Mouse (Mus musculus) embryonic fibroblast, embryonic 13.5 days (primary cell): ENCODE measurements around the gene Grap2. TPM values are rescaled to one million over a fixed set of nuclear protein-coding genes. Genes with fewer than 3 reads are reported as not detected.
"Not testable (repeated sequence)": the region's sequence is repeated elsewhere in the genome, so short reads cannot be mapped to it uniquely, and the experiment has no call there.

Experiments
- H3K27ac ChIP-seq: 2 replicates; pipeline ENCODE4 v1.5.1; 2012; ENCODE audit warnings: low read length, control low read depth, inconsistent platforms; ENCODE audit not compliant: insufficient read depth
- H3K4me1 ChIP-seq: 2 replicates; pipeline ENCODE4 v1.6.1; 2011; ENCODE audit warnings: low read length; ENCODE audit not compliant: control insufficient read depth, insufficient read depth
- H3K4me3 ChIP-seq: 2 replicates; pipeline ENCODE4 v1.5.1; 2011; ENCODE audit warnings: mild to moderate bottlenecking, control low read depth, low read length; ENCODE audit not compliant: insufficient read depth
- CTCF ChIP-seq: IDR thresholded peaks from 2 replicates; pipeline ENCODE4 v1.5.1; 2011; ENCODE audit warnings: mild to moderate bottlenecking, control low read depth, low read length, moderate library complexity, borderline replicate concordance; ENCODE audit not compliant: insufficient read depth
- POLR2A ChIP-seq: IDR thresholded peaks from 2 replicates; pipeline ENCODE4 v1.6.1; 2011; ENCODE audit warnings: low read depth, mild to moderate bottlenecking, control low read depth, low read length, moderate library complexity
- polyA plus RNA-seq: library from polyadenylated mRNA; stranded (reverse); fragments of >200 nt; gene quantifications from 2 replicates; pipeline ENCODE4 v1.2.4, GENCODE M21; 2011; ENCODE audit warnings: low read depth; ENCODE audit not compliant: missing spikeins, insufficient read length

The Grap2 gene
- polyA plus RNA-seq, 1 experiment, result not detected

DNA sequence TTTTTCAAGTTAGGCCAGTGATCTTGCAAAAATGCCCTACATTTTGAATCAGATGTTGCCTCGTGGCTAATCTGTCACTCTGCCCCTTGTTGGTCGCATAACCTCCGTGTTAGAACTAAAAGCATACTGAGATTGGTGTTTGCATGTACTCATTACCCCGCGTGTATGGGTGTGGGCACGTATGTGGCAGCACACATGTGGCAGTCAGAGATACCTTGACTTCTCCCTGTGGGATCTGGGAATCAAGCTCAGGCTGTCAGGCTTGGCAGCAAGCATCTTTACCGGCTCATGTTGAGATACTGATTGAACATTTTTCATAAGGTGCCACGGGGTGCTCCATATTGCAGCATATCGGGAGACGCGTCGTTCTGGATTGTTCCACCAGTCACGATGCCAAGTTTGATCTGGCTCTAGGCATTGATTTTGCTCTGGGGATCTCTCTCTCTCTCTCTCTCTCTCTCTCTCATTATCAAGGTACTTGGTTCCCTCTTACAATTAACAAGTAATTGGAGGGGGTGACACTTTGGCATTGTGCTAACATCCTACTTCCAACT lies 3.5 kb downstream of the Grap2 start:
- Histone ChIP-seq H3K4me3 (no peak overlapping the region), H3K4me1 (no peaks in the 10 kb centered on the region), H3K27ac (no peak overlapping the region)
- TF ChIP-seq CTCF, result no peak
- no peak for TF ChIP-seq POLR2A

DNA sequence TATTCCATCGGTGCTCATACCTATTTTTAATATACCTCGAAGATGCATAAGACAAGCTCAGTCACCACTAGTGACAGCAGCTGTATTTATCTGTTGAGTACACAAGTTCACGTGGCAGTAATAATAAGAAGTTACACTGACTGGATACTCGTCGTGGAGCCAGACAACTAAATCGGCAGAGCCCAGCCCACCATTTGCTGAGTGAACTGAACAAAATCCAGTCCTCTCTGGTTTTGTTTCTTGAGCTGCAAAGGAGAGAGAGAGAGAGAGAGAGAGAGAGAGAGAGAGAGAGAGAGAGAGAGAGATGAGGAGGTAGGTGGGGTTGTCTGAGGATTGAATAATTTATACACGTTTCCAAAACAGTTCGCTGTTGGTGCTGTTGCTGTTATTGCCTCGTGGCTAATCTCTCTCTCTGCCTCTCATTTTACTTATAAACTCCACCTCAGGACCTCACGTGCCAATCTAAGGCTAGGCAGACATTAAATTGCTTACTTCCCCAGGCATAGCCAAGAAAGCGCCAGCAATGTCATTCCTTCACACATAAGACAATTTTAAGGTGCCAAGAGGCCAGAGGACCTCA lies 4.1 kb downstream of the Grap2 start:
- Histone ChIP-seq H3K27ac (no peak overlapping the region), H3K4me3 (no peak overlapping the region), H3K4me1 (no peaks in the 10 kb centered on the region)
- no peak for TF ChIP-seq CTCF

DNA sequence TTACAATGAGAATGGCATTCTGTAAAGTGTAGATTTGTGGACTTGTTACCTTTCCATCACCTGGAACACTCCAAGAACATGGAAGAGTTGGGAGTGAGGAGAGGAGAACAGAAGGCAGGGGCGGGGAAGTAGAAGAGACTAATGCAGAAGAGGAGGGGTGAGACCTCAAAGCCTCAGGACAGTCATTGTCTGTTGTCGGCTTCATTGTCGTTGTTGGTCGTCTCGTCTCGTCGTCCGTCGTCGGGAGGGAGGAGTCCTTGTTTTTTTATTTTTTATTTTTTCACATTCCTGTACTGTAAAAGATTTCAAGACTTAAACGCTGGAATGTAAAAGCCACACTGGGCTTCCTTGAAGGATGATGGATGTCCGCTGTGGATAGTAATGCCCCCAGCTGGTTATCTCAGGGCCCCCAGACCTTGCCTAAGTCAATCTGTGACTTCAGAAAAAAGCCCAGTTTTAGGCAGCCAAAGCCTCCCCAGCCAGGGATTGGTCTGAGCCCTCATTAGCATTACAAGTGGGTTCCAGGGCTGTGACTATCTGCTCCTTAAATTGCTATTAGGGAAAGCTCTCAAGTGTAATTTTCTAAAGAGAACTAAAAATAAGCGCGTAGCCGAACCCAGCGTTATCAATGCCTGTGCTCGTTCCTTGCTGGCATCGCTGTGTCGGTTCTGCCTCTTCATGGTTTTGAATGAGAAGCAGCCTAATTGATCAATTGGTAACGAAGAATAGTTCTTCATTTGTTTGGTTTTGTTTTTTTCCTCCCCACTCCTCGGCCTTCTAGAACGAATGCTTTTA lies 5.0 kb downstream of the Grap2 start:
- TF ChIP-seq CTCF (no peak), POLR2A (no peak)
- H3K4me1 ChIP-seq, result no peaks in the 10 kb centered on the region
- H3K4me3 ChIP-seq, result no peak overlapping the region
- H3K27ac ChIP-seq, result no peak overlapping the region

DNA sequence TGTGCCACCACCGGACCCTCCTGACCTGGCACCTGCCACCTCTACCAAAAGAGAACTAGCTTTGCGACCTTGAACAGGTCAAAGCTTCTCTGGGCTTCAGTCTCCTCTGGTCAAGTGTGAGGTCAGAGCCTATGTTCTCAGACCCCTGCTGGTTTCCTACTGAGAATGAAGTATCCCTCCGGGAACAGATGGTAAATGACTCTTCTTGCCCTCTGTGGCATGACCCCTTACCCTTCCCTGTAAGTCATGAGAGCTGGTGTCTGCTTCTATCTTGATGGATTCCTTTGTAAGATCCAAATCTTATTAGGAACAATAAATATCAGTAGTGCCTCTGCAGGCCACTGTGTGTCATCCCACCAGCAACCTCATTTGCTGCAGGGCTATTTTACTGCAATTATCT lies 6.7 kb downstream of the Grap2 start:
- Histone ChIP-seq H3K4me3 (no peak overlapping the region), H3K4me1 (no peaks in the 10 kb centered on the region), H3K27ac (no peak overlapping the region)
- no peak for TF ChIP-seq POLR2A
- no peak for TF ChIP-seq CTCF

DNA sequence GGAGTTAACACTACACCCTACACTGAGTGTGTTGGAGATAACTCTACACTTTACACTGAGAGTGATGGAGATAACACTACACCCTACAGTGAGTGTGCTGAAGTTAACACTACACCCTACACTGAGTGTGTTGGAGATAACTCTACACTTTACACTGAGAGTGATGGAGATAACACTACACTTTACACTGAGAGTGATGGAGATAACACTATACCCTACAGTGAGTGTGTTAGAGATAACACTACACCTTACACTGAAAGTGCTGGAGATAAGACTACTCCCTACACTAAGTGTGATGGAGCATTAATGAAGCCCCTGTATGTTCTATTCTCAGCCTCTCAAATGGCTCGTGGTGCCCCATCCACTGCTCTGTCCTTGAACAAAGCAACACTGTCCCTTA lies 8.2 kb downstream of the Grap2 start:
- not testable (repeated sequence) for H3K4me3 ChIP-seq, H3K27ac ChIP-seq, H3K4me1 ChIP-seq

DNA sequence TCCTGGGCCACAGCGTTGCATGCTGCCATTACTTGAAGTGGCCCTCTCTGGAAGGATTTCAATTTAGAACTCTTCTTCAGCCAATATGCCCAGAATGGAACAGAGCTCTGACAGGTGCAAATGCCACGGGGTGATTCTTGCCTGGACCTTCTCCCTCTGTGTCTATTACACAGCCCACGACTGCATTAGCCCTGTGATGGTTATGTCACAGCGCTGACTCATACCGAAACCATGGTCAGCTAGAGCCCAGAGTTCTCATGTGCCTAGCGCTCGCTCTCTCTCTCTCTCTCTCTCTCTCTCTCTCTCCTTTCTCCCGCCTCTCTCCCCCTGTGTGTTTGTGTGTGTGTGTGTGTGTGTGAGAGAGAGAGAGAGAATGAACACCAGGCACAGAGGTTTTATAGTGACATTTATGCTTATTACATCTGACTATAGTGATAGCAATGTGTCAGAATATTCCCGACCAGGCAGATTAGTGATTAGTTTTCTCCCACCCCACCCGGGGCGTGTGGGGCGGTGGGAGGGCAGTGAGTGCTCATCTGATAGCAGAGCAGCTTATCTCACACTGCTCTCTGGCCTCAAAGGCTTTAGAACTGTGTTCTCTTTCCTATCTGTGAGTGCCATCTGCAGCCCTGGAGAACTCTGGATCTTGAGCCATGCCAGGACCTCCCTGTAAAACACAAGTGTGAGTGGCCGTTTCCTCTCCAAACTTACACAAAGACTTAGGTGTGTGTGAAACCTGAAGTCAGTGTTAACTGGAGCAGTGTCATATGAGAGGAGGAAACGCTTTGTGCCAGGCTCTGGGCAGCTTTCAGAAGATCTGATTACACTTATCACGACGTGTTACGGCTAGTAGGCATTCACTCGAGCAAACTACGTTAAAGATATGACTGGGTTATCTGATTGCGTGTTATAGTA lies 10.4 kb downstream of the Grap2 start:
- H3K27ac ChIP-seq, result no peak overlapping the region
- TF ChIP-seq CTCF, result no peak
- no peak for TF ChIP-seq POLR2A
- H3K4me1 ChIP-seq, result no peaks in the 10 kb centered on the region
- H3K4me3 ChIP-seq, result no peak overlapping the region

DNA sequence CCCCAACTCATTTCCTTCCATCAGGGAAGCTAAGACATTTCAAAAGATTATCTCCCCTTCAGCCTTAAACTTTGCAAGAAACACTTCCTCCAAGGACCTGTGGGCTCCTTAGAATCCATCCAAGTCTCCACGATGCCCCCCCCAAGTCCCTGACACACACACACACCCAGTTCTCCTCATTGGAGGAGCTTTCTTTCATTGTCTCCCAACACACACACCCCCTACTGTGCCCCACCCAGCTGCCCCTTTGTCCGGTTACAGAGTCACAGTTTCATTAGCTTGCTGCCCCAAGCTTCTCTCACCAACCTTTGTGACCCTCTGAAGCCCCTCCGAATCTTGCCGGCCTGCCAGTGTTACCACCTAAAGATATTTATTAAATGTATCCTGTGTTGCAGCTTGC lies 13.9 kb downstream of the Grap2 start:
- Histone ChIP-seq H3K4me3 (no peak overlapping the region), H3K27ac (no peak overlapping the region), H3K4me1 (no peaks in the 10 kb centered on the region)
- TF ChIP-seq POLR2A, result no peak
- no peak for TF ChIP-seq CTCF

DNA sequence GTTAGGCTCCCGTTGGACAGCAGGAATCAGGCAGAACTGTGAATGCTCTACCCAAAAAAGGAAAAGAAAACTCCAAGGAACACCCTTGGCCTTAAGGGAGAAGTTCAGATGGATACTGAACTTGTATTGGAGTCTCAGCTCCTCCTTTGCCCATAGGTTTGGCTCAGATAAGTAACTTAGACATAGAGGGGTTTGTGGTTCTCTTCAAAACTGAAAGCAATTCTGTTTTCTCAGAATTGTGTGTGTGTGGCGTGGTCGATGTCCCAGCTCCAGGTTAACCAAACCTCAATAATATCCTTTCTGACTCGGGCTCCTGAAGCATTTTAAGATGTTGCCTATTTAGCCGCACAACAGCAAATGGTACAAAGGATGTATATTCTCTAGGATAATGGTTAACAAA lies 18.2 kb downstream of the Grap2 start:
- Histone ChIP-seq H3K27ac (no peak overlapping the region), H3K4me1 (no peaks in the 10 kb centered on the region), H3K4me3 (no peak overlapping the region)
- TF ChIP-seq CTCF, result no peak
- TF ChIP-seq POLR2A, result no peak

DNA sequence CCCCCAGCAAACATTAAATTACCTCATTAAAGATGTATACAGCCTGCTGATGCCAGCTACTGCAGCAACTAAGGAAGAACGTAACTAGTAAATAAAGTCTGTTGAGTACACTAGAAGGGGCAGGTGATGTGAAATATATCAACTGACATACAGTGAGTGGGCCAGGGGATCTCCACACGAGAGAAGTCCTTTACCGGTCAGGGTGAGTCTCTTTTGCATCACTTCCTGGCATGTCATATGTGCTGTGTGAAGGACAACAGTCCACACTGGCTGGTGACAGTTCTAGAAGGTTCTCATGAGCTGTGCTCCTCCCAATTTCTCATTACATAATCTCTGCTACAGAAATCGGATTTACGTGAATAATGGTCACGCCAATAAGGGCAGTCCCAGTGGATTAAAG lies 20.3 kb downstream of the Grap2 start:
- H3K27ac ChIP-seq, result no peak overlapping the region
- H3K4me1 ChIP-seq, result no peaks in the 10 kb centered on the region
- no peak overlapping the region for H3K4me3 ChIP-seq
- TF ChIP-seq CTCF (no peak), POLR2A (no peak)
